Mouse (Mus musculus) ZHBTc4 (cell line): ENCODE results near the gene Gstt4.
"Not testable (repeated sequence)": the region's sequence is repeated elsewhere in the genome, so short reads cannot be mapped to it uniquely, and the experiment has no call there.

Source experiments
- DNase-seq: peaks from one replicate; pipeline ENCODE4 v3.0.0-alpha.2; 2011; ENCODE audit warnings: low read depth, low spot score

The Gstt4 gene

GRCm38 (mm10) chr10:75822443-75822842 lies at the start of gene Gstt4:
TSS of gene Gstt4 (minus strand) at chr10:75822543.
- no peak for DNase-seq

- no peak for DNase-seq
Observed at GRCm38 (mm10) chr10:75861587-75861986, 39.2 kb upstream of the Gstt4 start.

- no peak for DNase-seq
Observed at GRCm38 (mm10) chr10:75860746-75861145, 38.4 kb upstream of the Gstt4 start.

- peak; percentile 97 for DNase-seq
Observed at GRCm38 (mm10) chr10:75859786-75860470, 37.6 kb upstream of the Gstt4 start, which contains the start of gene Mif. TSS of gene Mif (minus strand) at chr10:75860240.

GRCm38 (mm10) chr10:75859107-75859746 lies 36.9 kb upstream of the Gstt4 start:
- DNase-seq: peak; percentile 46

GRCm38 (mm10) chr10:75857598-75857997 lies 35.3 kb upstream of the Gstt4 start:
- no peak for DNase-seq

- DNase-seq: no peak
Observed at GRCm38 (mm10) chr10:75856976-75857375, 34.6 kb upstream of the Gstt4 start.

- no peak for DNase-seq
Observed at GRCm38 (mm10) chr10:75856155-75856907, 34.0 kb upstream of the Gstt4 start.

- DNase-seq: peak; percentile 51
Observed at GRCm38 (mm10) chr10:75855416-75855981, 33.2 kb upstream of the Gstt4 start.

- DNase-seq: no peak
Observed at GRCm38 (mm10) chr10:75854791-75855190, 32.4 kb upstream of the Gstt4 start.

GRCm38 (mm10) chr10:75854096-75854495 lies 31.8 kb upstream of the Gstt4 start:
- peak; percentile 61 for DNase-seq

GRCm38 (mm10) chr10:75853452-75853851 lies 31.1 kb upstream of the Gstt4 start:
- DNase-seq: peak; percentile 91

GRCm38 (mm10) chr10:75852539-75853125 lies 30.3 kb upstream of the Gstt4 start:
- DNase-seq: no peak

GRCm38 (mm10) chr10:75851681-75852080 lies 29.3 kb upstream of the Gstt4 start:
- DNase-seq: peak; percentile 85

GRCm38 (mm10) chr10:75851076-75851475 lies 28.7 kb upstream of the Gstt4 start:
- peak; percentile 89 for DNase-seq

GRCm38 (mm10) chr10:75848382-75848781 lies 26.0 kb upstream of the Gstt4 start:
- DNase-seq: no peak

GRCm38 (mm10) chr10:75845306-75845930 lies 23.1 kb upstream of the Gstt4 start:
- no peak for DNase-seq

- no peak for DNase-seq
Observed at GRCm38 (mm10) chr10:75844800-75845199, 22.5 kb upstream of the Gstt4 start.

GRCm38 (mm10) chr10:75843898-75844297 lies 21.6 kb upstream of the Gstt4 start:
- not testable (repeated sequence) for DNase-seq

GRCm38 (mm10) chr10:75839092-75839491 lies 16.7 kb upstream of the Gstt4 start:
- no peak for DNase-seq

- peak; percentile 100 for DNase-seq
Observed at GRCm38 (mm10) chr10:75837248-75837759, 15.0 kb upstream of the Gstt4 start, which contains the start of gene Gstt2. TSS of gene Gstt2 (minus strand) at chr10:75837424.
